Mouse (Mus musculus): ENCODE data around the gene Tbc1d2. TPM values are rescaled to one million over a fixed set of nuclear protein-coding genes. Genes with fewer than 3 reads are reported as not detected.

The Tbc1d2 gene
- polyA plus RNA-seq, 1 experiment from 2014 or later = 0.83 TPM

DNA sequence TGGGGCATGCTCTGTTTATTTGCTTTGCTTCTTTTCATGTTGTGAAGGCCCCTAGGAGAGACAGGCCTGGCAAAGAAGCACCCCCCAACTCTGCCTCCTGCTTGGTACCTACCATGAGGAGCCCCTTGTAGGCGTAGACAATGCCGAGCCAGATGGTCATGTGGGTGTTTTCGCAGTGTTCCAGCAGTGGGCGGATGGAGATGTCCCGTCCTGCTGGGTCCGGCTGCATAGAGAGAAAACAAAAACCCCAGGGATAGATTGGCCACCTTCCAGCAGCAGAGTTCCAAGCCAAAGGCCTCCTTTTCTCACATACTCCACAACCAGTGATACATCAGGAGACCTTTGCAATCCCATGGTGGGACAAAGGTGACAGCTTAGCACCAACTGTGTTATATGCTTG, 34.2 kb upstream of the Tbc1d2 start:
- Histone ChIP-seq H3K4me2 (ENCODE audit: low read depth, low read length) (no peak overlapping the region), H3K27me3 (ENCODE audit: insufficient read depth, low read length) (0 out of 2 replicates have a peak, but pooled peaks cover 4% of the 10 kb centered on the region), H3K9ac (replicated peaks) (no peak overlapping the region), H3K4me3 (ENCODE audit: low read depth, low read length) (no peak overlapping the region), H3K4me1 (ENCODE audit: insufficient read depth) (no peaks in the 10 kb centered on the region), H3K36me3 (replicated peaks; ENCODE audit: insufficient read depth, low read length) (no peaks in the 10 kb centered on the region), H3K27ac (ENCODE audit: low read depth) (no peak overlapping the region), H3K9me3 (ENCODE audit: low read length) (no peaks in the 10 kb centered on the region)
- ATAC-seq (no peak), DNase-seq (no peak)
- 71% methylated on average over 6 of the region's 6 CpGs for WGBS (ENCODE audit: insufficient replicate concordance)
- no peak for TF ChIP-seq CTCF (IDR thresholded peaks at IDR 0.05; ENCODE audit: low read depth)
- no peak for TF ChIP-seq EP300 (IDR thresholded peaks at IDR 0.05; ENCODE audit: low read depth)

DNA sequence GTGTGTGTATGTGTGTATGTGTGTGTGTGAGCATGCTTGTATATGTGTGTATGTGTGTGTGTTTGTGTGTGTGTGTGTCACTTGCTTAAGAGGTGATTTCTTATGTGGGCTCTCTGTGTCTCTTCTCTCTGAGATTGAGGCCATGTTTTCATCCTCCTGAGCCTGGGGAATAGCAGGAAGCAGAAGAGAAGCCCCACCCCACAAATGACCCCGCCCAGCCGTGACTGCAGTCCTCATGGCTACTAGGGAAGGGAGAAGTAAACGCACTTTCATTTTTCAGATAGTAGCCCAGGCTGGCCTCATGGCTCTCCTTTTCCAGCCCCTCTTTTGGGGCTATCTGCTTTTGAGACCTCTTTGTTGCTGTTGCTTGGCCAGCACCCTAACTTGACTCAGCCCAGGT, 26.6 kb upstream of the Tbc1d2 start:
- ATAC-seq (no peak), DNase-seq (no peak)
- H3K4me3 ChIP-seq (ENCODE audit: low read depth, low read length) = no peak overlapping the region
- 26% methylated on average over 3 of the region's 3 CpGs for WGBS (ENCODE audit: insufficient replicate concordance)
- H3K27ac ChIP-seq (ENCODE audit: low read depth) = no peak overlapping the region
- no peaks in the 10 kb centered on the region for H3K27me3 ChIP-seq (ENCODE audit: insufficient read depth, low read length)
- no peak for TF ChIP-seq CTCF (IDR thresholded peaks at IDR 0.05; ENCODE audit: low read depth)
- TF ChIP-seq EP300 (IDR thresholded peaks at IDR 0.05; ENCODE audit: low read depth) = no peak
- no peaks in the 10 kb centered on the region for H3K36me3 ChIP-seq (replicated peaks; ENCODE audit: insufficient read depth, low read length)
- H3K4me2 ChIP-seq (ENCODE audit: low read depth, low read length) = no peak overlapping the region
- H3K9ac ChIP-seq (replicated peaks) = no peak overlapping the region
- H3K9me3 ChIP-seq (ENCODE audit: low read length) = no peaks in the 10 kb centered on the region
- no peaks in the 10 kb centered on the region for H3K4me1 ChIP-seq (ENCODE audit: insufficient read depth)

DNA sequence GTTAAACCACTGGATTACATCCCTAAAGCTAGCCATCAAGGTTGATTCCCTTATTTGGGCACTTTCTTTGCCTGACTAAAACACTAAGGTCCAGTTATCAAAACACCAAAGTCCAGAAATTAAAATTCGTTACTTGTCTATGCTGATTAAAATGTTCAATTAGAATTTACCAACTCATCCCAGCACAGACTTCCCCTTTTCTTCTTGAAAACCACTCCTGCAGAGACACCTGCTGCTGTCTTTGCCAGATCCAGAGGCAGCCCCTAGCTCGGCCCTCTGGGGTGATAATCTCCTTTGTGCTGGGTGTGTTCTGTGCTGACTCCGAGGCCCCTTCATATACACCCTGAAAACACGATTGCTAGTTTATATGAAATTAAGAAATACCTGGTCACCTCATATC, 26.0 kb upstream of the Tbc1d2 start:
- H3K27ac ChIP-seq (ENCODE audit: low read depth) = no peak overlapping the region
- no peak for ATAC-seq
- H3K36me3 ChIP-seq (replicated peaks; ENCODE audit: insufficient read depth, low read length) = no peaks in the 10 kb centered on the region
- no peaks in the 10 kb centered on the region for H3K27me3 ChIP-seq (ENCODE audit: insufficient read depth, low read length)
- TF ChIP-seq EP300 (IDR thresholded peaks at IDR 0.05; ENCODE audit: low read depth) (no peak), CTCF (IDR thresholded peaks at IDR 0.05; ENCODE audit: low read depth) (no peak)
- no peaks in the 10 kb centered on the region for H3K9me3 ChIP-seq (ENCODE audit: low read length)
- no peak overlapping the region for H3K4me2 ChIP-seq (ENCODE audit: low read depth, low read length)
- no peak for DNase-seq
- H3K4me3 ChIP-seq (ENCODE audit: low read depth, low read length) = no peak overlapping the region
- 34% methylated on average over 4 of the region's 4 CpGs for WGBS (ENCODE audit: insufficient replicate concordance)
- H3K4me1 ChIP-seq (ENCODE audit: insufficient read depth) = no peaks in the 10 kb centered on the region
- H3K9ac ChIP-seq (replicated peaks) = no peak overlapping the region

DNA sequence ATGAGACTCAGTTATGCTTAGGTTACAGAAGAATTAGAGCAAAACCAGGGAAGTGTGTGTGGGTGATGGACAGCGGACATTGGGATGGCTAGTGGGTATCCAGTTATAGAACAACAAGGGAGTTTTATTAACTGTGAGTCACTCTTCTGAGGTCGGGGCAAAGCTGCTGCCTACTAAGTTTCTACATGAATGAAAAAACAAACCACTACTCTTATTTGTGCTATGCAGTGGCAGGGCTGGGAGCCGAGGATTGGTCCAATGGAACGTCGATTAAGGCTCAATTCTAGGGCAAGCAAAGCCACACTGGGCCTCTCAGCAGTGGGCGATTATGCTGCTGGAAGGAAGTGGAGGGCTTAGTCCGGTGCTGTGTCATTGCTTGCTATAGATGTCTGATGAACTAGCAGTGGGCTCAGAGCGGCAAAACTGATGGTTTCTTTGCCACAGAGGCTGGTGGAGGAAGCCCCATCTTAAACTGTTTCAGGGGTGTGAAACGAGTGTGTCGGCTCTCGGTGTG, 25.3 kb upstream of the Tbc1d2 start:
- Histone ChIP-seq H3K4me2 (ENCODE audit: low read depth, low read length) (no peak overlapping the region), H3K27ac (ENCODE audit: low read depth) (no peak overlapping the region), H3K9me3 (ENCODE audit: low read length) (no peaks in the 10 kb centered on the region), H3K9ac (replicated peaks) (no peak overlapping the region), H3K4me1 (ENCODE audit: insufficient read depth) (no peaks in the 10 kb centered on the region), H3K4me3 (ENCODE audit: low read depth, low read length) (no peak overlapping the region), H3K27me3 (ENCODE audit: insufficient read depth, low read length) (no peaks in the 10 kb centered on the region), H3K36me3 (replicated peaks; ENCODE audit: insufficient read depth, low read length) (no peaks in the 10 kb centered on the region)
- TF ChIP-seq EP300 (IDR thresholded peaks at IDR 0.05; ENCODE audit: low read depth) (no peak), CTCF (IDR thresholded peaks at IDR 0.05; ENCODE audit: low read depth) (no peak)
- ATAC-seq = no peak
- WGBS (ENCODE audit: insufficient replicate concordance) = 34% methylated on average over 11 of the region's 11 CpGs
- no peak for DNase-seq

DNA sequence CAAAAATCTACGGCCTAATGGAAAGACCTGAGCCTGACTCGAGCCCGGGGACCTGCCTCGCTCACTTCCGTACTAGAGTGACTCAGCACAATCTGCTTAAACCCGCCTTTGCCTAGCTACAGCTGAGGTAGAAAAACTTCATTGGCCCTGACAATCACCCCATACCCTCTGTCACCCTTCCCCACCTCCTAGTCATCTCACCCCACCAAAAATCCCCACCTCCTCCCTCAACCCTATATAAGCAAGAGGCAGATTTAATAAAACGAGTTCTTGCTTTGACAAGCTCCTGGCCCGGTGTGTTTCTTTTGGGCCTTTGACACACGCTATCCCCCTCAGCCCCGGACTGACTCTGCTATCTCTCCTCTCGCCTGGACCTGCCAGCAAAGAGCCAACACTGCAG, 18.6 kb upstream of the Tbc1d2 start:
- Histone ChIP-seq H3K4me1 (ENCODE audit: insufficient read depth) (peaks cover 9% of the 10 kb centered on the region), H3K27ac (ENCODE audit: low read depth) (no peak overlapping the region), H3K9me3 (ENCODE audit: low read length) (no peaks in the 10 kb centered on the region), H3K36me3 (replicated peaks; ENCODE audit: insufficient read depth, low read length) (no peaks in the 10 kb centered on the region), H3K4me2 (ENCODE audit: low read depth, low read length) (no peak overlapping the region), H3K9ac (replicated peaks) (no peak overlapping the region), H3K27me3 (ENCODE audit: insufficient read depth, low read length) (no peaks in the 10 kb centered on the region), H3K4me3 (ENCODE audit: low read depth, low read length) (no peak overlapping the region)
- DNase-seq (no peak), ATAC-seq (no peak)
- 54% methylated on average over 11 of the region's 11 CpGs for WGBS (ENCODE audit: insufficient replicate concordance)
- TF ChIP-seq CTCF (IDR thresholded peaks at IDR 0.05; ENCODE audit: low read depth) (no peak), EP300 (IDR thresholded peaks at IDR 0.05; ENCODE audit: low read depth) (no peak)

DNA sequence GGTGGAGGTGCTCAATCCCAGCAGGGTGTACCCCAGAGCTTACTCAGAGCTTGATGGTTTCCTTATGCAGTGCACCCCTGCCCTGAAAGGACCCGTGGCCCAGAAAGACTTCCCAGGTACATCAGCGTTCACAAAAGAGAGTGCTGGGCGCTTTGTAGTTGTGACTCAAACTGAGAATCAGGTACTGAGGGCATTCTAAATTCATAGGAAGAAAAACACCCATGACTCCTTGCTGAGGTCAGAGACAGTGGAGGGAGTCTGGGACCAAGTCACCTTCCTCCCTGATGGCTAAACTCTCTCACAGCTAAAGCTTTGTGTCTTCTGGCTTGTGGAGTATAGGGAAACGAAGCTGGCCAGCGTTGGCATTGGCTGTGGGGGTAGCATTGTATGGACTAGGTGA, 16.4 kb upstream of the Tbc1d2 start:
- H3K27me3 ChIP-seq (ENCODE audit: insufficient read depth, low read length) = no peaks in the 10 kb centered on the region
- DNase-seq (no peak), ATAC-seq (no peak)
- H3K27ac ChIP-seq (ENCODE audit: low read depth) = no peak overlapping the region
- H3K4me1 ChIP-seq (ENCODE audit: insufficient read depth) = peaks cover 9% of the 10 kb centered on the region
- no peak overlapping the region for H3K4me2 ChIP-seq (ENCODE audit: low read depth, low read length)
- WGBS (ENCODE audit: insufficient replicate concordance) = 64% methylated on average over 5 of the region's 5 CpGs
- H3K4me3 ChIP-seq (ENCODE audit: low read depth, low read length) = no peak overlapping the region
- TF ChIP-seq CTCF (IDR thresholded peaks at IDR 0.05; ENCODE audit: low read depth) = no peak
- no peak for TF ChIP-seq EP300 (IDR thresholded peaks at IDR 0.05; ENCODE audit: low read depth)
- H3K36me3 ChIP-seq (replicated peaks; ENCODE audit: insufficient read depth, low read length) = no peaks in the 10 kb centered on the region
- no peaks in the 10 kb centered on the region for H3K9me3 ChIP-seq (ENCODE audit: low read length)
- H3K9ac ChIP-seq (replicated peaks) = no peak overlapping the region

DNA sequence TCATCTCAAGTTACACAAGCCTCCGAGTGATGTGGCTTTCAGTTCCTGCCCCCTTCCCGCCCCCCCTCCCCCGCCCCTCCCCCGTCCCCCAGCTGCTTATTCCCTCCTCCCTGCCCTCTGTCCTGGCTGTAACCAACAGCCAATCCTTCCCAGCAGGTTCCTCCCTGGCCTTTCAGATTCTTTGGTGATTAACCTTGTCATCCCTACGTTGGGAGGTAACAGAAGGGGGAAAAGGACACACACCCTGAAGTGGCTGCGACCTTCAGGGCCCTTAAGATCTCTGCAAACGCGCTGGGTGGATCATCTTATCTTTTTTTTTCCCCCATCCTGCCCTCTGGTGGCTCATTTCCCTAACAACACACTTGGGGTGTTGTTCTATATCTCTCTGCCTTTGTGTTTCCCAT, 15.4 kb upstream of the Tbc1d2 start:
- H3K4me2 ChIP-seq (ENCODE audit: low read depth, low read length) = 0 out of 2 replicates have a peak overlapping the region, but pooled peaks have one; percentile 67
- no peak overlapping the region for H3K27ac ChIP-seq (ENCODE audit: low read depth)
- WGBS (ENCODE audit: insufficient replicate concordance) = under 1% methylated on average over 6 of the region's 8 CpGs
- H3K4me1 ChIP-seq (ENCODE audit: insufficient read depth) = peaks cover 9% of the 10 kb centered on the region
- H3K36me3 ChIP-seq (replicated peaks; ENCODE audit: insufficient read depth, low read length) = no peaks in the 10 kb centered on the region
- ATAC-seq (no peak), DNase-seq (peak; percentile 37)
- no peaks in the 10 kb centered on the region for H3K27me3 ChIP-seq (ENCODE audit: insufficient read depth, low read length)
- H3K9me3 ChIP-seq (ENCODE audit: low read length) = no peaks in the 10 kb centered on the region
- no peak overlapping the region for H3K4me3 ChIP-seq (ENCODE audit: low read depth, low read length)
- H3K9ac ChIP-seq (replicated peaks) = no peak overlapping the region
- no peak for TF ChIP-seq EP300 (IDR thresholded peaks at IDR 0.05; ENCODE audit: low read depth)
- peak; percentile 55 for TF ChIP-seq CTCF (IDR thresholded peaks at IDR 0.05; ENCODE audit: low read depth)
